Mouse (Mus musculus): ENCODE measurements around the gene Trim33. TPM values are rescaled to one million over a fixed set of nuclear protein-coding genes. Genes with fewer than 3 reads are reported as not detected.

Trim33 gene
- polyA plus RNA-seq, 1 experiment from 2014 or later, result 22.2 TPM

DNA sequence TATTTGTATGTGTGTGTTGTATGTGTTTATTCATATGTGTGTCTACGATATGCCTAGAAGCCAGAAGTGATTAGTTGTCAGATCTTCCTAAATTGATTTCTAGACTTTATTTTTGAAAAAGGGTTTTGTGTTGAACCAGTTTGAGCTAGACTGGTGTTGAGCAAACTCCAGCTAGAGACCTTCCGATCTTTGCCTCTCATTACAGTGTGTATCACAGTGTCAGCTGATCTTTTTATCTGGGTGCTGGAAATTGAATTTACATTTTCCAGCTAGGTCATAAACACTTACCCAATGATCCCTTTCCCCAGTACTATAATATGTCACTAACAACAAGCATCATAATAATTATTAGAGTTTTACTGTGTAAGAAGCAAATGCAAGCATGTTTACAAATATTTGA is 12.0 kb downstream of the Trim33 start:
- H3K4me1 ChIP-seq, result no peaks in the 10 kb centered on the region
- no peaks in the 10 kb centered on the region for H3K9me3 ChIP-seq
- no peaks in the 10 kb centered on the region for H3K27me3 ChIP-seq (ENCODE audit: insufficient read depth, poor library complexity, severe bottlenecking)
- no peak for DNase-seq (ENCODE audit: low spot score)
- 90% methylated on average over 2 of the region's 2 CpGs for WGBS
- no peak overlapping the region for H3K27ac ChIP-seq
- H3K4me3 ChIP-seq, result no peak overlapping the region
- 0 out of 2 replicates have a peak, but pooled peaks cover 2% of the 10 kb centered on the region for H3K36me3 ChIP-seq

DNA sequence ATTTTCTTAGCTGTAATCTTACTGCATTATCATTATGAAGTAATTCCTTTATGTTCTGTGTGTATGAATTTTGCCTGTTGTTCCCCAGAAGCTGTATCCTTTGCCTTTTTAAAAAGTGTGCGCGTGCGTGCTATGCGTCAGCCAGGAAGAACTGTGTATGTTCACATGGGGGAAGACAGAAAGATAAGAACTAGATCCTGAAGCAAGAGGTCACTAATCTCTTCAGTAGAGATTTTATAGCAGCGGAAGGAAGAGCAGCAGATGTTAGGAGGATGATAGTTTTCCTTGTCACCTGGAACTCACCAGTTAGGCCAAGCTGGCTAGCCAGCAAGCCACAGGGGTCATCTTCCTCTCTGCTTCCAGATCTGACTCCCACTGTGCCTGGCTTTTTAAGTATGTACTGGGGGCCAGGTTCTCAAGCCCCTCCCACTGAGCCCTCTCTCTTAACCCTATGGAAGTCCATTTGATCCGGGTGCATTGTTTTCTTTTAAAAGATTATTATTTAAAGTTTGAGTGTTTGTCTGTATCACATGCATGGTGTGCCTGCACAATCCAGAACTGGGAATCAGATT is 26.4 kb downstream of the Trim33 start:
- no peak overlapping the region for H3K4me3 ChIP-seq
- 64% methylated on average over 6 of the region's 6 CpGs for WGBS
- peaks cover 3% of the 10 kb centered on the region; the same call in 1 of the 2 replicates for H3K4me1 ChIP-seq
- no peaks in the 10 kb centered on the region for H3K36me3 ChIP-seq
- no peaks in the 10 kb centered on the region for H3K9me3 ChIP-seq
- no peak for DNase-seq (ENCODE audit: low spot score)
- no peaks in the 10 kb centered on the region for H3K27me3 ChIP-seq (ENCODE audit: insufficient read depth, poor library complexity, severe bottlenecking)
- no peak overlapping the region for H3K27ac ChIP-seq

DNA sequence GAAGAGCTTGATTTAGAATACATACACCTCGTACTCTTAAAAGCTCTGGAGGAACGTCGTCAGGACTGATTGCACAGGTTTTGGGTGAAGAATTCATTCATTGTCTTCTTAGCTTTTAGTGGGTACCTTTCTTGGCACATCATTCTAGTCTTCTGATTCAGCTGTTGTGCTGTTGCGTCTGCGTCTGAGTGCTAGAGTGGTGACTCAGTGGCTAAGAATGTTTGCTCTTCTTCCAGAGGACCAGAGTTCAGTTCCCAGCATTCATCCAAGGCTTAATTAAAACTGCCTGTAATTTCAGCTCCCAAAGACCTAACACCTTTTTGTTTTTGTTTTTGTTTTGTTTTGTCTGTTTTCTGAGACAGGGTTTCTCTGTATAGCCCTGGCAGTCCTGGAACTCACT is 30.2 kb downstream of the Trim33 start:
- DNase-seq (ENCODE audit: low spot score), result no peak
- Histone ChIP-seq H3K27ac (no peak overlapping the region), H3K36me3 (peaks cover 15% of the 10 kb centered on the region; the same call in 1 of the 2 replicates), H3K4me1 (peaks cover 3% of the 10 kb centered on the region; the same call in 1 of the 2 replicates), H3K27me3 (ENCODE audit: insufficient read depth, poor library complexity, severe bottlenecking) (no peaks in the 10 kb centered on the region), H3K9me3 (no peaks in the 10 kb centered on the region), H3K4me3 (no peak overlapping the region)
- WGBS, result 71% methylated on average over 5 of the region's 5 CpGs

DNA sequence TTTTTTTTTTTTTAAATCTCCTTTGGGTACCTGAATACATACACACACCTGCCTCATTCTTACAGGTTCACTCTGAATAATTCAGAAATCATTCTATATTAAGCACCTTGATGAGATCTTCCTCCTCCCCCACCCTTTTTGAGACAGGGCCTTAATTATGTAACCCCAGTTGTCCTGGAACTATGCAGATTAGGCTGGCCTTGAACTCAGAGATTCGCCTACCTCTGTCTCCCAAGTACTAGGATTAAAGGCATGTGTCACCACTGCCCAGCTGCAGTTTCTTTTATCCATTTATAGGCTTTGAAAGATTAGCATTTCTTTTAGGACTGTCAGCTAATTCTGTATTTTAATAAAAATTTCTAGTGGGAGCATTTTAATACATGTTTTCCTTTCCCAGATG is 30.7 kb downstream of the Trim33 start:
- Histone ChIP-seq H3K27ac (no peak overlapping the region), H3K9me3 (no peaks in the 10 kb centered on the region), H3K4me1 (peaks cover 3% of the 10 kb centered on the region; the same call in 1 of the 2 replicates), H3K4me3 (no peak overlapping the region), H3K27me3 (ENCODE audit: insufficient read depth, poor library complexity, severe bottlenecking) (no peaks in the 10 kb centered on the region), H3K36me3 (peaks cover 20% of the 10 kb centered on the region; the same call in 1 of the 2 replicates)
- 74% methylated on average over 1 of the region's 1 CpGs for WGBS
- no peak for DNase-seq (ENCODE audit: low spot score)

DNA sequence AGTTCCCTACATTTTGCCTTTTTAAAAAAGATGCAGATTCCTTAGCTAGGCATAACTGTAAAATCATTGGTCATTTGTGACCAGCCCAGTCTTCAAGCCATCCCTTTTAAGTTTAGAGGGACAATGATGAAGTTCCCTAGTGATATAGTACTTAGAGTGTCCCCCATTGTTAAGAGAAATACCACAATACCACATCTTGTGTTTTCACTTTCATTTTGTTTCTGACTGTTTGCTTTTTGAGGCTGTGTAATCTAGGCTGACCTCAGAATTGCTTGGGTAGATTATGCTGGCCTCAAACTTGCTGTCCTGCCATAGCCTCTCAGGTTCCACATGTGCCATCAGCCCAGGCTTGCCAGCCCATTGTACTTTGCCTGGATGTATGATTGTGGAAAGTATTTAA is 35.2 kb downstream of the Trim33 start:
- DNase-seq (ENCODE audit: low spot score), result no peak
- Histone ChIP-seq H3K27ac (no peak overlapping the region), H3K4me1 (no peaks in the 10 kb centered on the region), H3K27me3 (ENCODE audit: insufficient read depth, poor library complexity, severe bottlenecking) (no peaks in the 10 kb centered on the region), H3K4me3 (no peak overlapping the region), H3K36me3 (peaks cover 27% of the 10 kb centered on the region; the same call in 1 of the 2 replicates), H3K9me3 (no peaks in the 10 kb centered on the region)

DNA sequence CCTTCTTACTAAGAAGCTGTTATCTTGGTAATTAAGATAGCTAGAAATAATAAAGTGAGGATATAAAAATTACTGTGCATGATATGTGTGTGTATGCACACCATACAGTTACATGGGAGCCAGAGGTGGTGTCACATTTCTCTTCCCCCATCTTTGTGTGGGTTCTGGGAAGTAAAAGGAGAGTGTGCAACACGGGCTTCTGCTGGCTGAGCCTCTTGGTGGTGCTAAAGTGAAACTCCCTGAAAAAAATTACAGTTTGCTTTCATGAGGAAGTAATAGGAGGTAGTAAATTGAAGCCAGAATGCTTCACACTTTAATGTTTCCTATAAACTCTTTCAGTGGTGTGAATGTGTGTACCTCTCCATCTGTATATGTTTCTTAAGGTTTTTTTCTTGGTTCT is 56.3 kb downstream of the Trim33 start:
- 59% methylated on average over 1 of the region's 1 CpGs for WGBS
- no peak overlapping the region for H3K4me3 ChIP-seq
- no peaks in the 10 kb centered on the region for H3K4me1 ChIP-seq
- H3K27ac ChIP-seq, result no peak overlapping the region
- no peak for DNase-seq (ENCODE audit: low spot score)
- H3K27me3 ChIP-seq (ENCODE audit: insufficient read depth, poor library complexity, severe bottlenecking), result no peaks in the 10 kb centered on the region
- H3K9me3 ChIP-seq, result no peaks in the 10 kb centered on the region
- peaks cover 46% of the 10 kb centered on the region for H3K36me3 ChIP-seq

DNA sequence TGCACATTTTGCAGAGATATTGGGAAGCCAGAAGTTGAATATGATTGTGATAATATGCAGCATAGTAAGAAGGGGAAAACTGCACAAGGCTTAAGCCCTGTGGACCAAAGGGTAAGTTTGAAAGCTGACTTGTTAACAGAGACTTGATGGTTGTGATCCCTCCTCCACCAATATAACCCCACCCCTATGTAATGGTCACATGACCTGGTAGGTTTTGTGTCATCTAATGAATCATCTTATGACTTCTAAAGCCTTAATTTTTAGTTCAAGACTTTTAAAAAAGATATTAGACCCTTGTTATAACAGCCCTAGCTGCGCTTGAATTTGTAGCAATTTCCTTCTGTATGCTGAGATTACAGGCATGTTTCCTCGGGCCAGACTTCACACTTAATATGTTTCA is 67.6 kb downstream of the Trim33 start:
- WGBS, result 93% methylated on average over 2 of the region's 2 CpGs
- peaks cover 75% of the 10 kb centered on the region for H3K36me3 ChIP-seq
- no peak for DNase-seq (ENCODE audit: low spot score)

DNA sequence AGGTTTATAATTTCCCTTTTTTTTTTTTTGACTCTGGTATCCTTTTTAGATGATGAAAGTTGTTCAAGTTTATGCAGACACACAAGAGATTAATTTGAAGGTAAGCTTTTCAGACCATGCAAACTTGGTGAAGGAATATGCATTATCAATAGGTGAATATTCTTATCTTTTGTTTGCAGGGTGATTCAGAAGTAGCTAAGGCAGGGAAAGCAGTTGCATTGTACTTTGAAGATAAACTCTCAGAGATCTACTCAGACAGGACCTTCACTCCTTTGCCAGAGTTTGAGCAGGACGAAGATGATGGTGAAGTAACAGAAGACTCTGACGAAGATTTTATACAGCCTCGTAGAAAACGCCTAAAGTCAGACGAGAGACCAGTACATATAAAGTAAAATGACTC is 74.4 kb downstream of the Trim33 start:
- WGBS, result 88% methylated on average over 5 of the region's 5 CpGs

More for the DNA sequence above, 67.6 kb downstream of the Trim33 start:
- H3K4me3 ChIP-seq, result no peak overlapping the region
- no peak overlapping the region for H3K27ac ChIP-seq
- no peaks in the 10 kb centered on the region for H3K27me3 ChIP-seq (ENCODE audit: insufficient read depth, poor library complexity, severe bottlenecking)
- no peaks in the 10 kb centered on the region for H3K4me1 ChIP-seq
- no peaks in the 10 kb centered on the region for H3K9me3 ChIP-seq

DNA sequence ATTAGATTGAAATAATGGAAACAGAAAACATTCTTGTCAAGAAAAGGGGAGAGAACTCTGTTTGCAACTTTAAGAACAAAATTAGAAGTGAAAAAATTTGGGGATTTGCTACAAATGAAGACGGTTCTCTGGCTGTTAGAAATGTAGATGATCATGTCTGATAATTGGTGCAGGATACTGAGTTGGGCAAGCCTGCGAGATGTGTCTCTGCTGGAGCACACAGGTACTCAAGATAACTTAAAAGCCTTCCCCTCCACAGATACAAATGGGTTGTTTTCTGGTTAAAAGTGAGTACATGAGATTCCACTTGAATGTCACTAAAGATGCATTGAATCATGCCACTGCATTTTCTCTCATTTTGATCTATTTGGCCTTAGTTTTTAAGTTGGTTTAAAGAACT is 74.9 kb downstream of the Trim33 start:
- H3K36me3 ChIP-seq, result peaks cover 51% of the 10 kb centered on the region
- no peak overlapping the region for H3K27ac ChIP-seq
- no peaks in the 10 kb centered on the region for H3K4me1 ChIP-seq
- H3K27me3 ChIP-seq (ENCODE audit: insufficient read depth, poor library complexity, severe bottlenecking), result no peaks in the 10 kb centered on the region
- no peak for DNase-seq (ENCODE audit: low spot score)
- WGBS, result 81% methylated on average over 2 of the region's 2 CpGs
- no peaks in the 10 kb centered on the region for H3K9me3 ChIP-seq
- H3K4me3 ChIP-seq, result no peak overlapping the region

More for the DNA sequence above, 74.4 kb downstream of the Trim33 start:
- peaks cover 54% of the 10 kb centered on the region for H3K36me3 ChIP-seq
- no peak overlapping the region for H3K27ac ChIP-seq
- DNase-seq (ENCODE audit: low spot score), result no peak
- H3K4me3 ChIP-seq, result no peak overlapping the region
- H3K4me1 ChIP-seq, result no peaks in the 10 kb centered on the region
- H3K27me3 ChIP-seq (ENCODE audit: insufficient read depth, poor library complexity, severe bottlenecking), result no peaks in the 10 kb centered on the region
- H3K9me3 ChIP-seq, result no peaks in the 10 kb centered on the region

DNA sequence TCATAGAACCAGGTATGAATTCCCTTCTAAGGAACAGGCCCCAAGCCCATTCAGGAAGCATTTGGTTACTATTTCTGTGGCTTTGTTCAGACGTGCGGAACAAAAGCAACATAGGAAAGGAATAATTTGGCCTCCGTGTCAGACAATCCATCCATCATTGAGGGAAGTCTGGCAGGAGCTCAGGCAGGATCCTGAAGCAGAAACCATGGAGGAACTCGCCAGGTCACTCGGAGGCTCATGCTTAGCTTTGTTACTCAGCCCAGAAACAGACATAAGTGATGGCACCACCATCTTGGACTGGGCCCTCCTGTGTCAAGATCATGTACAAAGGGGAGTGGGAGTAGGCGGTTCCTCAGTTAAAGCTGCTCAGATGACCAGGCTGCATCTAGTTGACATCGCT is 82.1 kb downstream of the Trim33 start:
- Histone ChIP-seq H3K36me3 (peaks cover 6% of the 10 kb centered on the region; the same call in 1 of the 2 replicates), H3K27me3 (ENCODE audit: insufficient read depth, poor library complexity, severe bottlenecking) (no peaks in the 10 kb centered on the region), H3K9me3 (no peaks in the 10 kb centered on the region), H3K27ac (no peak overlapping the region), H3K4me3 (no peak overlapping the region), H3K4me1 (no peaks in the 10 kb centered on the region)
- WGBS, result 89% methylated on average over 7 of the region's 7 CpGs
- no peak for DNase-seq (ENCODE audit: low spot score)

DNA sequence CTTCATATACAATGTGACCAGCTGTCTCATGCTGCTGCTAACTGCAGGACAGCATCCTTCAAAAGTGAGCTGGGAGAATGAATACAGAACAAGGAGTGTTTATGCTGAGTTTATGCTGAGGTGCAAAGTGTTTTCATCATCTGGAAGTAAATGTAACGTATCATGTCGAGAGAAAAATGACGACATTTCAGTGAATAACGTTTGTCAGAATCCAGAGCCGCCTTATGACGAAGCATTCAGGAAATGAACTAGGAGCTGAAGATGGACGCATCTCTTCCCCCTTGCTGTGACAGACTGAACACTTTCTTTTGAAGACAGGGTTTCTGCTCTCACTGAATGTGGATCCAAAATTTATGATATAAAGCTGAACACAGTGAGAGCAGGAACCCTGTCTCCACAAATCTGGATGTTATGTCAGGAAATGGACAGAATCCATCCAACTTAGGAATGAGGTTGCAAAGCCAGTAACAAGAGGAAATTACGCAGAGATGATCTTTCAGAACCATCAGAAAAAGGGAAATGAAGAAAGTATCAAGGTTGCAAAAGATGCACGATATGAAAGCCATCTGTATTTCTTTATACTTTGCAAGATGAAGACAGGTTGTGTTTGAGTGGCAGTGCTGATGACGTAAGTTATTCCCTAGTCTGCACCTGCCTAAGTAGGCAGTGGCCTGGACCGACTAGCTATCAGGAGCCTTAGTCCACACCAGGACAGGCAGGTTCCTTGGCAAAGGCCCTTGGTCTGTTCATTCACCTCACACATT is 85.3 kb downstream of the Trim33 start:
- H3K4me1 ChIP-seq, result no peaks in the 10 kb centered on the region
- 90% methylated on average over 11 of the region's 11 CpGs for WGBS

DNA sequence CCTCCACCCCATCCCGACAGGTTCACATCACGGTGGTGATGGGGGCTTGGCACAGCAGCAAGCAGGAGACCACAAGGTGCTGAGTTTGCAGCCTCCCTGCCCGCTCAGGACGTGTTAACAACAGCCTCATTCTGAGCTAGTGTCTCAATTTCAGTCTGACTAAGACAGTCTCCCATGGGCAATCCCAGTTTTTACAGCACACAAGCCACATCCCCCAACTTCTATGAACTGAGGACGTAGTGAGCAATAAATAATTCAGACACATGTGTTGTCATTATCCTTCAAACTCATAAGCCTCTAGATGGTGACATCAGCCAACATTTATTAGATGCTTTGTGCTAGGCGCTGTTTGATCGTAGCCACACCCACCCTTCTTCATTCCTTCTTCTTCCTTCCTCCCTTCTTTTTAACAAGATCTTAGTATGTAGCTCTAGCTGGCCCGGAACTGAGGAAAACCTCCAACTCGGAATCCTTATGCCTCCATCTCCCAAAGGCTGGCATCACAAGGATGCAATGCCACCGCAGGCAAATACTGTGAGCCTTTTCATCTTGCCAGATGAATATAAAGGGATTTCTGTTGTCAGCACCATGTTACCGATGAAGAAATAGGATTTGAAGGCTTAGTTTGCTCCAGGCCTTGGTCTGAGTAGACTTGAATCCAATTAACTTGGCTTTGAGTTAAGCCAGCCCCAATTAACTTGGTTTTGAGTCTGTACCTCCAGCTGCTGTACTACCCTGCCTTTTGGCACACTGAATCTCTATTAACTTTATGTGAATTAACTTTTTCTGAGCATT is 88.3 kb downstream of the Trim33 start:
- no peak for DNase-seq (ENCODE audit: low spot score)
- no peak overlapping the region for H3K27ac ChIP-seq
- no peak overlapping the region for H3K4me3 ChIP-seq
- H3K36me3 ChIP-seq, result no peaks in the 10 kb centered on the region
- no peaks in the 10 kb centered on the region for H3K4me1 ChIP-seq
- no peaks in the 10 kb centered on the region for H3K27me3 ChIP-seq (ENCODE audit: insufficient read depth, poor library complexity, severe bottlenecking)
- WGBS, result 82% methylated on average over 11 of the region's 11 CpGs
- H3K9me3 ChIP-seq, result no peaks in the 10 kb centered on the region

More for the DNA sequence above, 85.3 kb downstream of the Trim33 start:
- H3K9me3 ChIP-seq, result no peaks in the 10 kb centered on the region
- H3K4me3 ChIP-seq, result no peak overlapping the region
- no peak for DNase-seq (ENCODE audit: low spot score)
- 0 out of 2 replicates have a peak, but pooled peaks cover 2% of the 10 kb centered on the region for H3K36me3 ChIP-seq
- no peaks in the 10 kb centered on the region for H3K27me3 ChIP-seq (ENCODE audit: insufficient read depth, poor library complexity, severe bottlenecking)
- no peak overlapping the region for H3K27ac ChIP-seq

DNA sequence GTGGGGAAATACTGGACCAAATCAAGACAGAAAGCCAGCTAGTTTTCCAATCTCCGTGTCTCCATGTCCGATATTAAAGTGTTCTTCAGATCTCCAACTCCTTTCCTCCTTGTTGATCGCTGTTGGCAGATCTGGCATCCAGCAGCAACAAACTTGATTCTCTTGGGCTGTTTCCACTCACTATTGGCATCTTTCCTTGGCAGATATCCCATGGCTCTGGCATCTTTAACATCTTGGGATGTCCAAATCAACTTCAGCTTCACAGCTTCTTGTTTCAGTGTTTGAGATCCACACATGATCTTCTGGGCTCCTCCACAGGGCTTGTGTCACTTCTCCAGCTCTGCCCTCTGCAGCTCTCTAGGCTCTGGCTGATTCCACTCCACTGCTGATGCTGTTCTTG is 89.6 kb downstream of the Trim33 start:
- H3K9me3 ChIP-seq, result no peaks in the 10 kb centered on the region
- WGBS, result 87% methylated on average over 3 of the region's 3 CpGs
- H3K4me1 ChIP-seq, result no peaks in the 10 kb centered on the region
- peaks cover 5% of the 10 kb centered on the region; the same call in 1 of the 2 replicates for H3K27me3 ChIP-seq (ENCODE audit: insufficient read depth, poor library complexity, severe bottlenecking)
- H3K4me3 ChIP-seq, result no peak overlapping the region
- no peaks in the 10 kb centered on the region for H3K36me3 ChIP-seq
- no peak for DNase-seq (ENCODE audit: low spot score)
- no peak overlapping the region for H3K27ac ChIP-seq
